Mouse (Mus musculus): ENCODE measurements at regions not wholly inside any gene's neighbourhood (a gene's known extent, or its start where the extent isn't known, plus 50 kb on each side); places are given as distances from the start of the nearest gene placed in this dataset.

DNA sequence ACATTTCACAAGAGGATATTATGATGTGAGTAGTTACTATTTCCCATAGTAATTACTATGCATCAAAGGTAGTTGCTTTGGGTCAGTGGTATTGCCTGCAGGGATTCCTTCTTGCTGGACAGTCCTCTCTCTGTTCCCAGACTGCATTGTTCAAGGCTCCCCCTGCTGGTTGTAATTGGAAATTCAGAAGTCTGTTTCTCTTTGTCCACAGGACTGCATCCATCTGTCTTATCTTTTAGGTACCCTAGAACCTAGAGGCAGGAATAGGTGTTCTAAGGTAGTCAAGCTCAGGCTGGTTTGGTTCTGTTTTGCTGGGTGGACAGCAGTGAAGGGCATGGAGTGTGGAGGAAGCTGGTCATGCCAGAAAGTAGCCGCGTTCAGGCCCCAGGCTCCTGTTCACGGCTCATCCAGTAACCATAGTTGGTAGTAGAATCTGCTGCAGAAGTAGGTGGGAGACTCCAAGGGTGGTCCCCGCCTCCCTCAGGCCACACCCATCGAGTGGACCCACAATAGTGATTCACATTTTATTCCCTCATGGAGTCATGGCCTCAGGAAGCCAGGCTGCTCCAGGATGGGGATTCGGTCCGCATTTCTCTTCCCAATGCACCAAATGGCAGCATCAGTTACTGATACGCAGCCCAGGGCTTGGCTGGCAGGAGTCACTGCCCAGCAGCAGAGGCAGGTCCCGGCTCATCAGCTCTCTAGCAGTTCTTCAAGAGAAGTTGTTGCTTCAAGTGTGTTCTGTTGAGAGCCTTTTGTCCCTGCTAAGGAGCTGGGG is 51.7 kb upstream of the Caprin1 start:
- DNase-seq, result no peak

DNA sequence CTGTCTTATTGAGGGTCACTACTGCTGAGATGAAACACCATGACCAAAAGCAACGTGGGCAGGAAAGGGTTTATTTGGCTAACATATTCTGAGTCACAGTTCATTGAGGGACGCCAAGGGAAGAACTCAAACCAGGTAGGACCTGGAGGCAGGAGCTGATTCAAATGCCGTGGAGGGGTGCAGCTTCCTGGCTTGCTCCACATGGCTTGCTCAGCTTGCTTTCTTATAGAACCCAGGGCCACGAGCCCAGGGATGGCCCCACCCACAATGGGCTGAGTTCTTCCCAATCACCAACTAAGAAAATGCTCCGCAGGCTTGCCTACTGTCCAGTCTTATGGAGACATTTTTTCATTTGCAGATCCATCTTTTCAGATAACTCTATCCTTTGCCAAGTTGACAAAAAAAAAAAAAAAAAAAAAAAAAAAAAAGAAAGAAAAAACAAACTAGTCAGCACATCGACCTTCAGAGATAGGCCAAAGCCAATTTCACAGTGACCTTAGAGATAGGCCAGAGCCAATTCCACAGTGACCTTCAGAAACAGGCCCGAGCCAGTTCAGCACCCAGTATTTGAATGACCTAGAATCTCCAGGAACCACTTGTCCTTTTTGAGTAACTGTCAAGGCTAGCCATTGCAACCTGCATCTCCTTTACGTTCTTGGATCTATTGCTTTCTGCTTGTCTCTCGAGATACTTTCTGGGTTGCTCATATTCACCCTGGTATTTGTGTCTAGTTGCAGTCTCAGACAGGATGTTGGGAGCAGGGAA is 52.5 kb upstream of the Caprin1 start:
- no peak for DNase-seq

- DNase-seq, result no peak
Observed at GRCm38 (mm10) chr2:103850531-103850816, 53.0 kb upstream of the Caprin1 start.

GRCm38 (mm10) chr2:103851171-103851570 is 53.7 kb upstream of the Caprin1 start:
- DNase-seq, result no peak

- no peak for DNase-seq
Observed at GRCm38 (mm10) chr2:103861226-103861625, 63.8 kb upstream of the Caprin1 start.

DNA sequence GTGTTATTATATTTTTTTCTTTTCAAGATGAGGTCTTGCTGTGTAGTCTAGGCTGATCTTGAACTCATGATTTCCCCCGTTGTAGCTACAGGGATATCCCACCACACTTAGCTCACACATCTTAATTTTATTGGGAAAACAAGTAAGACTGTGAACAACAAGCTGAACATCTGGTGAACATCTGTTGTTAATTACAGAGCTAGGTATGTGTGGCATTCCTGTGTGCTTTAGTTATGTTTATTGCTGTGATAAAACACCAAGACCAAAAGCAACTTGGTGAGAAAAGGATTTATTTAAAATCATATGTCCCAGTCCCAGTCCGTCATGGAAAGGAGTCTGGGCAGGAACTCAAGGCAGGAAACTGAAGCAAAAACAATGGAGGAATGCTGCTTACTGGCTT is 66.8 kb upstream of the Caprin1 start:
- no peak for DNase-seq

DNA sequence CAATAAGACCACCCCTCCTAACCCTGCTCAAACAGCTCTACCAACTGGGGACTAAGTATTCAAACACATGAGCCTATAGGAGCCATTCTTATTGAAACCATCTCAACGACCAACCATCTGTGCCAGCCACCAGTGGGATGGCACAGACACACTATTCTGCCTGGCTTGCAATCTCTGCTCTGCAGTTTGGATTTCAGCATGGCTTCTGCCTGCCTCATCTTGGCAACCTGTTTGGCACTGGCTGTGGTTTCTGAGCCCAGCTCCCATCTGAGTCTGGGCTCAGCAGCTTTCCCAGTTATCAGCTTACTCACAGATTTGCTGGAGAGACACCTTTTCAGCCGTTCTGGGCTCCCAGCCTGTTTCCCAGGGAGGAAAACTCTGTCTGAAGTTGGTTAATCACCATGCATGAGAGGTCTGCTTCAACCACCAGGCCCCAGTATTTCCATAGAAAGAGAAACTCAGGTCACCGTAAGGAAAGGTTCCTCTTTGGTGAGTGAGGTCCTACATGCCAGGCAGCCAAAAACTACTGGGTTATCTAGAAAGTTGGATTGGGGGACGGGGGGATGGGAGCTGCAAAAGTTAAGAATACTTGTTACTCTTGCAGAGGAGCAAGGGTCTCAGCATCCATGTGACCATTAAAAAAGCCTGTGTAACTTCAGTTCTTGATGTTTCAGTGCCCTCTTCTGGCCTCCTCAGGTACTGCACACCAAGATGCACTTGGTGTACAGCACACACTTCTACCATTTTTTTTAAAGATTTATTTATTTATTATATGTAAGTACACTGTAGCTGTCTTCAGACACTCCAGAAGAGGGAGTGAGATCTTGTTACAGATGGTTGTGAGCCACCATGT is 68.1 kb upstream of the Caprin1 start:
- no peak for DNase-seq

GRCm38 (mm10) chr2:103867241-103867957 is 70.0 kb upstream of the Caprin1 start:
- DNase-seq, result no peak

- no peak for DNase-seq
Observed at GRCm38 (mm10) chr2:103867958-103868330, 70.5 kb upstream of the Caprin1 start.

DNA sequence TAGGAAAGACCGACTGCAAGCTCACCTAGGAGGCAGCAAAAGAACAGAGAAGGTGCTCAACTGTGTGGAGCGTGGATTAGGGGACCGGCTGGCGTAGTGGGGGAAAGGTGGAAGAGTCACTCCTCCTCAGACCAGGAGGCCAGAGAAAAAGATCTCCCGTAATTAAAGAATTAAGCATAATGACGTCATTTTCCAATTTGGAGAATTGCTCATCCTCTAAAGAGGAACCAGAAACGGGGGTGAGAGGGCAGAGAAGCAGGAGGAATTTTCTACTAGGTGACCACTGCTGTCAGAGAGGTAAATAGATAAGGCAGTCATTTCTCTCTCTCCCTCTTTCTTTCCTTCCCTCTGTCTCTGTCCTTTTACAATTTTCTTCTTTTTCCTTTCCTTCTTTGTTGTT is 71.2 kb upstream of the Caprin1 start:
- DNase-seq, result no peak

DNA sequence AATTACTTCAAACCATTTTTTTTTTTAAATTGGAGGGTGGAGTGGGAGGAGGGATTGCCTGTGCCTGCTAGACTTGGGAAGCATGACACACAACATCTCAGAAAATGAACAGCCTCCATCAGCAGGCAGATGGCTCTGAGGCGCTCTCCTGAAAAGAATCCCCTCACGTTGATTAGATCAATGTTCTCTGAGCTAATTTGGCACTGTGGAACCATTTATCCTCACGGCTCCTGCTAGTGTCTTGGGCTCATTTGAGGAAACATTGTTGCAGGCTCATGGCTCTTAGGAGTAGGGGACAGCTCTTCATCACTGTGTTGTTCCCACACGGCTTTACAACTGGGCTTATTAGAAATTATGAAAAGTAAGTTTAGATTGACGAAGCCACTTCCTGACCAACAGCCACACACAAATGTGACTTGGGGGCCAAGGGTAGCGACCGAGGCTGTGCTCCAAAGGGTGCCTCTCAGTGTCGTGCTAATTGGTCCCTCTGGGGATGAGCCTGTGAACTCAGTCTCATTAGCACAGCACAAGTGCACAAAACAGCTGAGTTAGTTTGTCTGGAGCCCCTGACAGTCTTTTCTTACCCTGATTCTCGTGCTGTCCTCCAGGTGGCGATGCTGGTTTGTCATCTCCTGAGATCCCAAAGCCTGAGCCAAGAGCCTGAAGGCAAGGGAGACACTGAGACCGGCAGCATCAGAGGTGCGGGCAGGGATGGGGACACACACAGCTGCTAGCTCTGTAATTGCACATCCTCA is 74.2 kb upstream of the Caprin1 start:
- peak; percentile 32 for DNase-seq

GRCm38 (mm10) chr2:103872277-103872636 is 74.8 kb upstream of the Caprin1 start:
- no peak for DNase-seq

- DNase-seq, result no peak
Observed at GRCm38 (mm10) chr2:103873381-103873780, 75.9 kb upstream of the Caprin1 start.

GRCm38 (mm10) chr2:103874466-103874865 is 77.0 kb upstream of the Caprin1 start:
- DNase-seq, result no peak

DNA sequence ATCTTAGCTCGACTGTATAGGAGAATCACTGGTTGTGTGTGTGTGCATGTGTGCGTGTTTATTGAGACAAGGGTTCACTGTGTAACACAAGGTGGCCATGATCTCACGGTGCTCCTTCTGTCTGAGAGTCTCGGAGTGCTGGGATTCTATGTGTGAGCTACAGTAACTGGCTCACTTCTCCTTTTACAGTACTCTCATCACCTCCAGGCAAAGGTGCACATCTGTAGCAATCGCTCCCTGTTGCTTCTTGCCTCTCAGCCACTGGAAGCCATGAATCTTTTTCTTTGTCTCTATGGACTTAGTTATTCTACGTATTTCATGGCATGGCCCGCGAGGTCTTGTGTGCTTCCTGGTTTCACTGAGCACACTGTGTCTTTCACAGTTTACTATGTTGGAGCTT is 78.3 kb upstream of the Caprin1 start:
- no peak for DNase-seq

GRCm38 (mm10) chr2:103876236-103876635 is 78.8 kb upstream of the Caprin1 start:
- DNase-seq, result no peak

- DNase-seq, result no peak
Observed at GRCm38 (mm10) chr2:103881026-103881763, 76.6 kb upstream of the Lmo2 start.

- no peak for DNase-seq
Observed at GRCm38 (mm10) chr2:103884926-103885325, 72.9 kb upstream of the Lmo2 start.

GRCm38 (mm10) chr2:103888023-103888422 is 69.8 kb upstream of the Lmo2 start:
- DNase-seq, result no peak

DNA sequence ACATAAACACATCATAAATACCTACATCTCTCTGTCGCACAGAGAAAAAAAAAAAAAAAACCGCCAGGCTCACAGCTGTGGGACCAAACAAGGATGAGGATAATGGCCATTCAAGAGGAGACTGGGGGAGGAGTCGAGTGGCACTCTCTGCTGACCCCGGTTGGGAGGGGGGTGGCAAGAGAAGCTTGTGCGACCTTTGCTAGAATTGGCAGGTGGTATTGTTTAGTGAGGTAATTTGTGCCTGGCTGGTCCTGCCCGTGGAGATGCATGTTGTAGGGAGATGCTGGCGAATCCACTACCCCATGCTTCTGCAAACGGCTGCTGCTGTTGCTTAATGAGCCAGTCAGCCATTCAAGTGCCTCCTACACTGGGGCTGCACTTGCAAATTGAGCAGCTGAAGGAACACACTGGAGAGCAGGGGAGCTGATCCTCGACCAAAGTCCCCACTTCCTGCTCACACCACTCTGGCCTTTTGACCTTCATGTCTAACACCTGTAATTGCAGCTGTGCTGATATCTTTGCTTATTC is 66.5 kb upstream of the Lmo2 start:
- no peak for DNase-seq

DNA sequence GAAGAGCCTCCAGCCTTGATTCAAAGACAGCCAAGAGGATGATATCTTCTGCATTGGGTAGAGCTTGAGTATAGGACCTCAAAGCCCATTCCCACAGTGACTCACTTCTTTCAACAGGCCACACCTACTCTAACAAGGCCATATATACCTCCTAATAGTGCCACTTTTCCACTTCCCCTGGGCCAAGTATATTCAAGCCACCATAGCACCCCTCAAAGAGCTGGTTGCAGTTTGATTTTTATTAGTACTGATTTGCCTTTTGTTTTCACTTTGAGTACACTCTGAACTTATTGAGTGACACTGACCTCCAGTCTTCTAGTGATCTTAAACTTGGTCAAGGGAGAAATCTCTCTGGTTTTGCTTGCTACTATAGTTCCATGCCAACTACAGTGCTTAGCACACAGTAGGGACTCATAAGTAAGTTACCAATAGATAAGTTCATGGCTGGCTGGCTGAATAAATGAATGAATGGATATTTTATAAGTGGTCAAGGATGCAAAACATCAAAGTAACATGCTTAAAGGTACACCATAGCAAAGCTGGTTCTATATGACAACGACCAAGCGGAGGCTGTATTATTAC is 64.5 kb upstream of the Lmo2 start:
- no peak for DNase-seq
